Mouse (Mus musculus) mature B cell (primary cell): Measurements from ENCODE around the gene Fam163b.

ENCODE experiments used
- in situ Hi-C: fragments of 300-500 bp; cut with MboI; formaldehyde crosslinking; loops from 2 replicates; pipeline ENCODE4 v1.14.3; 2019

The Fam163b gene

GRCm38 (mm10) chr2:27141950-27142693, at the start of gene Fam163b:
Gene Fam163b (minus strand): TSS chr2:27142491.
- in situ Hi-C loops, result no loop called here

GRCm38 (mm10) chr2:27189994-27190393, 47.7 kb upstream of the Fam163b start:
- in situ Hi-C loops, result no loop called here

GRCm38 (mm10) chr2:27187531-27187930, 45.2 kb upstream of the Fam163b start:
- in situ Hi-C loops, result no loop called here

GRCm38 (mm10) chr2:27183734-27184133, 41.4 kb upstream of the Fam163b start:
- in situ Hi-C loops, result no loop called here

- in situ Hi-C loops, result no loop called here
These were observed 39.6 kb upstream of the Fam163b start for GRCm38 (mm10) chr2:27181907-27182306.

- in situ Hi-C loops, result no loop called here
These were observed 36.8 kb upstream of the Fam163b start for GRCm38 (mm10) chr2:27179101-27179500.

GRCm38 (mm10) chr2:27175696-27176267, 33.5 kb upstream of the Fam163b start:
- in situ Hi-C loops, result no loop called here

- in situ Hi-C loops, result no loop called here
These were observed 32.0 kb upstream of the Fam163b start for GRCm38 (mm10) chr2:27174242-27174641.

GRCm38 (mm10) chr2:27166999-27167398, 24.7 kb upstream of the Fam163b start:
- in situ Hi-C loops, result no loop called here

GRCm38 (mm10) chr2:27166074-27166473, 23.8 kb upstream of the Fam163b start:
- in situ Hi-C loops, result no loop called here

GRCm38 (mm10) chr2:27164796-27165590, 22.7 kb upstream of the Fam163b start, which contains the start of gene Dbh:
Gene Dbh (plus strand): TSS chr2:27165233.
- in situ Hi-C loops, result no loop called here

- in situ Hi-C loops, result no loop called here
These were observed 21.6 kb upstream of the Fam163b start for GRCm38 (mm10) chr2:27163851-27164250.

GRCm38 (mm10) chr2:27162656-27163055, 20.4 kb upstream of the Fam163b start:
- in situ Hi-C loops, result no loop called here

- in situ Hi-C loops, result no loop called here
These were observed 19.2 kb upstream of the Fam163b start for GRCm38 (mm10) chr2:27161526-27161925.

- in situ Hi-C loops, result no loop called here
These were observed 14.3 kb upstream of the Fam163b start for GRCm38 (mm10) chr2:27156596-27156995.

GRCm38 (mm10) chr2:27154466-27155185, 12.3 kb upstream of the Fam163b start:
- in situ Hi-C loops, result no loop called here

GRCm38 (mm10) chr2:27149457-27149856, 7.2 kb upstream of the Fam163b start:
- in situ Hi-C loops, result no loop called here

GRCm38 (mm10) chr2:27146840-27147239, 4.5 kb upstream of the Fam163b start:
- in situ Hi-C loops, result no loop called here

GRCm38 (mm10) chr2:27144957-27145356, 2.7 kb upstream of the Fam163b start:
- in situ Hi-C loops, result no loop called here

- in situ Hi-C loops, result no loop called here
These were observed 3.9 kb downstream of the Fam163b start for GRCm38 (mm10) chr2:27138356-27138755.

GRCm38 (mm10) chr2:27136789-27137188, 5.5 kb downstream of the Fam163b start:
- in situ Hi-C loops, result no loop called here

- in situ Hi-C loops, result no loop called here
These were observed 6.0 kb downstream of the Fam163b start for GRCm38 (mm10) chr2:27136336-27136735.
